Mouse (Mus musculus) olfactory bulb, adult 2 months (tissue): Measurements from ENCODE around the gene Tfe3.

Source experiments
- CTCF ChIP-seq: fragments of 200-500 bp; IDR thresholded peaks from 2 replicates; pipeline ENCODE4 v1.5.1; 2012; ENCODE audit warnings: low read depth, mild to moderate bottlenecking, low read length, moderate library complexity; ENCODE audit not compliant: insufficient read depth
- POLR2A ChIP-seq: fragments of 200-500 bp; IDR thresholded peaks from 2 replicates; pipeline ENCODE4 v1.6.1; 2012; ENCODE audit warnings: mild to moderate bottlenecking, low read depth, low read length, moderate library complexity; ENCODE audit not compliant: insufficient read depth

DNA sequence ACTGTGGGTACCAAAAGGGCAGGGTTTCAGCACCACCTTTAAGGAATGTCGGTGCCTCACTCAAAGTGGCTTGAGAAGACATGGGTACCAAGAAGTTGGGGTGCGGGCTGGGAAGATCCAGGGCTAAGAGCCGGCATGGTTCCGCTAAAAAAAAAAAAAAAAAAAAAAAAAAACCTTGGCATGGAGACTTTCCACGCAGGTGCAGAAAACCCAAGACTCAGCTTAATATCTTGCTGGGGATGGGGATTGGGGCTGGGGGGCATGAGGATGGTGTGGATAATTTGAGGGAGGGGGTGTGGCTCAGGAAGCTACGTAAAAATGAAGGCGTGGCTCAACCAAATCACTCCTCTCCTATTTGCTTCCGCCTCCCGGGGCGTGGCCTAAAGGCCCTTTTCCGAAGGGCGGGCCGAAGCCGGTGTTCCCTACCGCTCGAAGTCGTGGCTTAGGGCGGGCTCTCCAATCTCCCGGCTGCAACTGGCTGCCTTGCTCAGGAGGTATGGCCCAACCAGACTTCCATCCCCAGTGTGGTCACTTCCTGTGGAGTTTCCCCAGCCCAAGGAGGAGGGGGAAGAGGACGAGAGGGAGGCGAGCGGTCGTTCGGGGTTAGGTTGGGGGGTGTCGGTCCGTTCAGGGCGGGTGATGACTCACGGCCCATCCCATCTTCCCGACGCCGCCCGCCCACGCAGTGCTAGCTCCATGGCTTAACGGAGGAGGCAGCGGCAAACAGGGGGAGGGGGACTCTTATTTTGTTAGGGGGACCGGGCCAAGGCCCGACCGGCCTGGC is at the start of gene Tfe3:
- TF ChIP-seq CTCF = no peak
- TF ChIP-seq POLR2A = 0 out of 2 replicates have a peak, but pooled peaks have one; percentile 28
